Mouse (Mus musculus) intestine, postnatal 0 days (tissue): Measurements from ENCODE around the gene Tmem219. TPM values are rescaled to one million over a fixed set of nuclear protein-coding genes. Genes with fewer than 3 reads are reported as not detected.

ENCODE experiments used
- ATAC-seq: fragments of 200-750 bp; cut with Nextera tagmentation; 2 replicates; pipeline ENCODE4 v1.8.0; 2017; ENCODE audit warnings: mild to moderate bottlenecking, moderate TSS enrichment, moderate library complexity
- H3K27ac ChIP-seq: fragments of 300-500 bp; sonication (generic); 2 replicates; pipeline ENCODE4 v1.5.1; 2014; ENCODE audit warnings: mild to moderate bottlenecking, low read depth, low read length, moderate library complexity
- H3K27me3 ChIP-seq: fragments of 300-500 bp; sonication (generic); replicated peaks from 2 replicates; pipeline ENCODE4 v1.6.1; 2014; ENCODE audit warnings: low read length, mixed read lengths; ENCODE audit not compliant: control insufficient read depth, insufficient read depth
- H3K36me3 ChIP-seq: fragments of 300-500 bp; sonication (generic); 2 replicates; pipeline ENCODE4 v1.6.1; 2014; ENCODE audit warnings: mild to moderate bottlenecking, moderate library complexity; ENCODE audit not compliant: control insufficient read depth, insufficient read depth
- H3K4me1 ChIP-seq: fragments of 300-500 bp; sonication (generic); replicated peaks from 2 replicates; pipeline ENCODE4 v1.6.1; 2014; ENCODE audit warnings: antibody characterized with exemption, low read length, mixed read lengths; ENCODE audit not compliant: control insufficient read depth, insufficient read depth
- H3K4me2 ChIP-seq: fragments of 300-500 bp; sonication (generic); replicated peaks from 2 replicates; pipeline ENCODE4 v1.6.1; 2014; ENCODE audit warnings: low read depth, mild to moderate bottlenecking, moderate library complexity
- H3K4me3 ChIP-seq: fragments of 300-500 bp; sonication (generic); 2 replicates; pipeline ENCODE4 v1.5.1; 2014; ENCODE audit warnings: low read depth, low read length
- H3K9ac ChIP-seq: fragments of 300-500 bp; sonication (generic); 2 replicates; pipeline ENCODE4 v1.6.1; 2014; ENCODE audit warnings: mild to moderate bottlenecking, low read depth, low read length
- H3K9me3 ChIP-seq: fragments of 300-500 bp; sonication (generic); 2 replicates; pipeline ENCODE4 v1.6.1; 2016; ENCODE audit warnings: mixed run types; ENCODE audit not compliant: control insufficient read depth
- CTCF ChIP-seq: sonication (generic); IDR thresholded peaks from 2 replicates; pipeline ENCODE4 v1.5.1; 2016; ENCODE audit warnings: low read depth, mild to moderate bottlenecking, control low read depth, antibody characterized with exemption, moderate library complexity
- WGBS: fragments of 180-500 bp; shearing (Covaris S2); extraction: QIAGEN DNeasy Blood & Tissue Kit; methylation state at CpG from one replicate; pipeline ENCODE4 v1.1.7; 2014; 5-methylcytosine and 5-hydroxymethylcytosine counted together
- polyA plus RNA-seq: library from polyadenylated mRNA; unstranded; fragments of >200 nt; fragmentation: Nextera tagmentation; extraction: Ambion mirVana; gene quantifications from 2 replicates; pipeline ENCODE4 v1.2.1, GENCODE M21; 2015

Gene Tmem219
- polyA plus RNA-seq, 1 experiment from 2014 or later: 73.5 TPM

DNA sequence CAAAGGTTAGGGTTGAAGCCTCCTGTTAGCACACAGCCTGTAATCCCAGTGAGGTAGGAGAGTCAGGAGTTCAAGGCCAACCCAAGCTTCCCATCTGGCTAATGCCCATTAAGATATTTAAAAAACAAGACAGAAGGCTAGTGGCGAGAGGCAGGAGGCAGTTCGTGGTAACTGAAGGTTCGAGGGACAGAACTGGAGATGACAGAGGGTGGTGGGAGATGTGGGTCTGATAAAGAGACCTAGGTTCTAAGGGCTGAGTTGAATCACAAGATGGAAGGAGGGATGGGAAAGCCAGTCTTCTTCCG, 75.6 kb downstream of the Tmem219 start, which contains the start of gene Doc2a:
TSS of gene Doc2a (plus strand) at position 301 of the 305 bp plus-strand sequence.
- no peak for ATAC-seq
- Histone ChIP-seq H3K27me3 (peaks cover 19% of the 10 kb centered on the region), H3K4me1 (no peaks in the 10 kb centered on the region; the same call in 1 of the 2 replicates), H3K4me2 (peak within 1 kb of the TSS; percentile 86), H3K9me3 (no peaks in the 10 kb centered on the region), H3K27ac (no peak within 1 kb of the TSS), H3K4me3 (peak within 1 kb of the TSS; percentile 46), H3K36me3 (peaks cover 4% of the 10 kb centered on the region; the same call in 1 of the 2 replicates), H3K9ac (0 out of 2 replicates have a peak within 1 kb of the TSS, but pooled peaks have one; percentile 12)
- TF ChIP-seq CTCF: no peak
- WGBS: 39% methylated on average over 4 of the region's 4 CpGs

DNA sequence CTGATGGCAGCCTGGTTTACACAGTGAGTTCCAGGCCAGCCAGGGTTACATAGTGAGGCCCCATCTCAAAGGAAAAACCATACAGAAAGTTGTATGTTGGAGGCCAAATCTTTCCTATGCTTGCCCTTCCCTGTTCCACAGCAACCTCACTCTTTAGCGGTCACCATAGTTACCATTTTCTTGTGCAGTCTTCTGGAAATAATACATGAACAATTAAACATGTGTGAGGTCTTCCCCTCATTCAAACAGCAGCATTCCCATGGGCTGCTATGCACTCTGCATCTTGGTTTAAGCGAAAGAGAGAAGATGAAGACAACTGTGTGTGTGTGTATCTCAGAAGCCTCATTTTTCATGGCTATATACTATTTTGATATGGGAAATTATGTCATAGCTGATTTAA, 77.2 kb downstream of the Tmem219 start:
- Histone ChIP-seq H3K9ac (no peak overlapping the region), H3K36me3 (no peaks in the 10 kb centered on the region), H3K4me1 (no peaks in the 10 kb centered on the region; the same call in 1 of the 2 replicates), H3K4me2 (no peak overlapping the region), H3K9me3 (no peaks in the 10 kb centered on the region), H3K27ac (no peak overlapping the region), H3K4me3 (no peak overlapping the region), H3K27me3 (peaks cover 19% of the 10 kb centered on the region)
- no peak for ATAC-seq
- WGBS: 100% methylated on average over 2 of the region's 2 CpGs
- TF ChIP-seq CTCF: no peak

DNA sequence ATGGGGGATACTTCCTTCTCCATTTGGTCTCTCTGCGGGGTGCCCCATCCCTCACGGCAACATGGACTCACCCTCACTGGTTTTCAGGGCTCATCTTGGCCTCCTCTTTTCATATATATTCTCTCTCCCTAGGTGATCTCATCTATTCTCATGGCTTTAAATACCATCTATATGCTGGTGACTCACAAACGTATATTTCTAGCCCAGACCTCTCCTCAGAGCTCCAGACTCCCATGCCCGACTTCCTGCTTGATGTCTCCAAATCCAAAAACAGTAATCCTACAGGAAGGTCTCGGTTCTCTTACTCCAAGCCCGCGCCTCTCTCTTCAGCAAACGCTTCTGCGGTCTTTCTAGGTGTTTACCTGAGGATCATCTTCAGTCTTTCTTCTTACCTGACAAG, 79.4 kb downstream of the Tmem219 start:
- 74% methylated on average over 9 of the region's 9 CpGs for WGBS

More for the DNA sequence above, 79.4 kb downstream of the Tmem219 start:
- H3K36me3 ChIP-seq: no peaks in the 10 kb centered on the region
- TF ChIP-seq CTCF: no peak
- H3K27me3 ChIP-seq: peaks cover 10% of the 10 kb centered on the region
- no peak overlapping the region for H3K9ac ChIP-seq
- no peak for ATAC-seq
- no peak overlapping the region for H3K4me3 ChIP-seq
- no peaks in the 10 kb centered on the region for H3K9me3 ChIP-seq
- no peak overlapping the region for H3K27ac ChIP-seq
- H3K4me1 ChIP-seq: no peaks in the 10 kb centered on the region; the same call in 1 of the 2 replicates
- H3K4me2 ChIP-seq: no peak overlapping the region

Other genes starting within 250 kb of the Tmem219 start
- gene Sult1a1, start 246.5 kb downstream of the Tmem219 start, polyA plus RNA-seq: 6.8 and 8.2 TPM in 2 replicates
- gene Bola2, start 227.5 kb downstream of the Tmem219 start, polyA plus RNA-seq: 80.4 and 98.2 TPM in 2 replicates
- gene Slx1b, start 227.1 kb downstream of the Tmem219 start, polyA plus RNA-seq: 4.8 and 5.5 TPM in 2 replicates
- gene Coro1a, start 215.1 kb downstream of the Tmem219 start, polyA plus RNA-seq: 21.5 TPM in 2 replicates
- 131 and 142 TPM in 2 replicates for gene Mapk3, start 163.3 kb downstream of the Tmem219 start, polyA plus RNA-seq
- gene Gdpd3, start 156.6 kb downstream of the Tmem219 start, polyA plus RNA-seq: 13.9 and 14.6 TPM in 2 replicates
- 63.1 and 64.6 TPM in 2 replicates for gene Ypel3, start 146.0 kb downstream of the Tmem219 start, polyA plus RNA-seq
- gene Tbx6, start 141.4 kb downstream of the Tmem219 start, polyA plus RNA-seq: 0.17 TPM in 2 replicates
- gene Ppp4c, start 130.4 kb downstream of the Tmem219 start, polyA plus RNA-seq: 134 and 135 TPM in 2 replicates
- 0.97 and 1.2 TPM in 2 replicates for gene Fam57b, start 125.2 kb downstream of the Tmem219 start, polyA plus RNA-seq
- not detected in 2 replicates for gene 4930451I11Rik, start 91.3 kb downstream of the Tmem219 start, polyA plus RNA-seq
- 1.5 and 1.6 TPM in 2 replicates for gene Doc2a, start 75.5 kb downstream of the Tmem219 start, polyA plus RNA-seq
- 7.2 and 9.5 TPM in 2 replicates for gene Hirip3, start 60.9 kb downstream of the Tmem219 start, polyA plus RNA-seq
- 36.4 and 37.4 TPM in 2 replicates for gene Ino80e, start 60.5 kb downstream of the Tmem219 start, polyA plus RNA-seq
- gene Taok2, start 38.2 kb downstream of the Tmem219 start, polyA plus RNA-seq: 11.5 and 12.9 TPM in 2 replicates
- gene Kctd13, start 6.0 kb upstream of the Tmem219 start, polyA plus RNA-seq: 11.4 and 11.9 TPM in 2 replicates
- gene Asphd1, start 26.7 kb upstream of the Tmem219 start, polyA plus RNA-seq: 0.16 and 0.21 TPM in 2 replicates
- 1.3 and 1.9 TPM in 2 replicates for gene Sez6l2, start 27.6 kb upstream of the Tmem219 start, polyA plus RNA-seq
- gene Cdipt, start 53.0 kb upstream of the Tmem219 start, polyA plus RNA-seq: 159 and 169 TPM in 2 replicates
- gene Cdiptos, start 53.2 kb upstream of the Tmem219 start, polyA plus RNA-seq: 3.2 TPM in 2 replicates
- 79.8 and 81.0 TPM in 2 replicates for gene Mvp, start 91.7 kb upstream of the Tmem219 start, polyA plus RNA-seq
- gene Pagr1b, start 93.6 kb upstream of the Tmem219 start, polyA plus RNA-seq: 0.68 TPM in 1 of 2 replicates, not detected in the other
- 26.4 and 37.5 TPM in 2 replicates for gene Pagr1a, start 94.4 kb upstream of the Tmem219 start, polyA plus RNA-seq
- 15.7 and 27.1 TPM in 2 replicates for gene Gm42742, start 98.2 kb upstream of the Tmem219 start, polyA plus RNA-seq
- 2.5 and 2.7 TPM in 2 replicates for gene Prrt2, start 98.3 kb upstream of the Tmem219 start, polyA plus RNA-seq
- 32.6 and 33.9 TPM in 2 replicates for gene Maz, start 104.1 kb upstream of the Tmem219 start, polyA plus RNA-seq
- 24.0 and 24.2 TPM in 2 replicates for gene Kif22, start 119.6 kb upstream of the Tmem219 start, polyA plus RNA-seq
- gene Zg16, start 164.4 kb upstream of the Tmem219 start, polyA plus RNA-seq: 175 and 225 TPM in 2 replicates
- 5.2 and 5.8 TPM in 2 replicates for gene AI467606, start 168.4 kb upstream of the Tmem219 start, polyA plus RNA-seq
- gene Qprt, start 199.3 kb upstream of the Tmem219 start, polyA plus RNA-seq: 1.8 and 2.0 TPM in 2 replicates
- 0.09 and 0.13 TPM in 2 replicates for gene Spn, start 214.9 kb upstream of the Tmem219 start, polyA plus RNA-seq